12 mouse cellular contexts compared by ENCODE assay signal in the genomic region with DNA sequence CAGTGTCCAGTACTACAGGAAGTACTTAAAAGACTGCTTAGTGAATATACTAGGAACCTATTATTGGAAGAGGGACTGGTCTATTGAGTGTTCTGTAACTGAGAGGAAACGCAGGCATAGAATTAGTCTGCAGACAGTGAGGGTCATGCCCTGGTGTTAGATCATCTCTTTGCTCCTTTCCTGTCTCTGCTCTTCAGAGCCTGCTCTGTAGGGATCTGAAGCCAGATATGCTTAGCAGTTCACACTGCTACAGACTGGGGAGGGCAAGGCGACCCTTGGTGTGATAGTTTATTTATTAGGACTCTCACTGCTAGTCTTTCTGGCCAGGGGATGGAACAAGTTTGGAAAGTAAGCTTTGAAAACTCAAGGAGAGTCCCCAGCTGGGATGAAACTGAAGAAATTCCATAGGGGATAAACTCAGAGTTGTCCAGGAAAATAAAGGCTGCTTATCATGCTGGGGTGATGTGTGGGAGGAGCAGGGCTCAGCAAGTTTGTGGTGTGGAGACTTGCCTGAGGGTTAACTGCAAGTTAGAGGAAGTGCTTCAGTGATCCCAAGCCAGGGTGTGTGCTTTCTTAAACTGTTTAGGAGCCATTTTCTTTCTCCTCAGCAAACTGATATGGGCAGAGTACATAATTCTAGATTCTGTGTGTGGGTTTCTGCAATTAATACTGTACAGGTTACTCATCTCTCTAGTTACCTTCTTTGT. TPM values are rescaled to one million over a fixed set of nuclear protein-coding genes. Genes with fewer than 3 reads are reported as not detected.
A peak's percentile ranks its signal among the peaks of the same experiment; 100 is the strongest.
DNase-seq lines count a peak whose midpoint lies in the region; ATAC-seq and TF ChIP-seq lines count a peak whose summit lies in the region.
"Had no signal": no experiment of that assay in that cellular context is flagged by ENCODE, and none has a peak within 500 bp of the region (broad histone marks: within the 10 kb centered on the region; RNA-seq: fewer than 3 reads in every experiment).

No protein-coding gene starts in this region.

- H3K4me2 ChIP-seq in intestine, embryonic 15.5 days (replicated peaks), result no peak overlapping the region
- no peak overlapping the region for H3K4me2 ChIP-seq in intestine, postnatal 0 days (replicated peaks; ENCODE audit: low read depth)
- no peak overlapping the region for H3K4me2 ChIP-seq in lung, postnatal 0 days (replicated peaks; ENCODE audit: low read depth, low read length)
- no peak overlapping the region for H3K4me2 ChIP-seq in stomach, embryonic 16.5 days (ENCODE audit: low read depth, low read length)
- H3K4me2 ChIP-seq: hindbrain, embryonic 15.5 days had no signal

- WGBS in intestine, embryonic 15.5 days, result 38% methylated on average over 2 of the region's 2 CpGs
- WGBS in intestine, postnatal 0 days, result 53% methylated on average over 2 of the region's 2 CpGs
- WGBS in lung, postnatal 0 days, result 39% methylated on average over 2 of the region's 2 CpGs
- WGBS in stomach, embryonic 16.5 days, result 38% methylated on average over 2 of the region's 2 CpGs

- no peaks in the 10 kb centered on the region for H3K27me3 ChIP-seq in intestine, embryonic 15.5 days (replicated peaks)
- H3K27me3 ChIP-seq in intestine, postnatal 0 days (replicated peaks; ENCODE audit: control insufficient read depth, insufficient read depth, low read length), result no peaks in the 10 kb centered on the region
- no peaks in the 10 kb centered on the region for H3K27me3 ChIP-seq in lung, postnatal 0 days (replicated peaks; ENCODE audit: insufficient read depth, low read length)
- no peaks in the 10 kb centered on the region for H3K27me3 ChIP-seq in stomach, embryonic 16.5 days (ENCODE audit: control insufficient read depth, insufficient read depth, low read length)
- H3K27me3 ChIP-seq: hindbrain, embryonic 15.5 days had no signal

- peak; percentile 31 for DNase-seq in lung, postnatal 0 days (ENCODE audit: low spot score)
- DNase-seq in lung, postnatal 36 days, result no peak
- peak; percentile 12 for DNase-seq in ZHBTc4 (ENCODE audit: low read depth, low spot score)
- no peak for DNase-seq in embryo, embryonic 11 days
- DNase-seq: adrenal gland, postnatal 14 days; cerebellum, adult 9-10 months; right cerebral cortex, postnatal 4 days had no signal

- H3K27ac ChIP-seq in intestine, embryonic 15.5 days, result no peak overlapping the region
- no peak overlapping the region for H3K27ac ChIP-seq in intestine, postnatal 0 days (ENCODE audit: low read depth, low read length)
- no peak overlapping the region for H3K27ac ChIP-seq in lung, postnatal 0 days (ENCODE audit: low read length)
- 0 out of 2 replicates have a peak overlapping the region, but pooled peaks have one; percentile 13 for H3K27ac ChIP-seq in stomach, embryonic 16.5 days (ENCODE audit: low read length)
- H3K27ac ChIP-seq: hindbrain, embryonic 15.5 days; liver, embryonic 14.5 days had no signal

- no peaks in the 10 kb centered on the region for H3K4me1 ChIP-seq in intestine, embryonic 15.5 days (replicated peaks)
- H3K4me1 ChIP-seq in intestine, postnatal 0 days (replicated peaks; ENCODE audit: control insufficient read depth, insufficient read depth, low read length), result no peaks in the 10 kb centered on the region
- H3K4me1 ChIP-seq in lung, postnatal 0 days (ENCODE audit: insufficient read depth, low read depth, low read length), result no peaks in the 10 kb centered on the region
- H3K4me1 ChIP-seq in stomach, embryonic 16.5 days (ENCODE audit: control insufficient read depth, insufficient read depth, low read length), result peaks cover 8% of the 10 kb centered on the region; the same call in 1 of the 2 replicates
- H3K4me1 ChIP-seq: hindbrain, embryonic 15.5 days had no signal

- no peak for TF ChIP-seq EP300 in lung, postnatal 0 days (IDR thresholded peaks at IDR 0.05)

- ATAC-seq in intestine, embryonic 15.5 days, result peak; percentile 36; the same call in 1 of the 2 replicates
- ATAC-seq in intestine, postnatal 0 days, result no peak
- peak; percentile 43; the same call in 1 of the 2 replicates for ATAC-seq in lung, postnatal 0 days
- ATAC-seq in stomach, embryonic 16.5 days (ENCODE audit: insufficient read depth, low FRiP score), result peak; percentile 60; the same call in 1 of the 2 replicates

- H3K4me3 ChIP-seq in intestine, embryonic 15.5 days (replicated peaks), result no peak overlapping the region
- H3K4me3 ChIP-seq in intestine, postnatal 0 days (ENCODE audit: low read depth, low read length), result no peak overlapping the region
- H3K4me3 ChIP-seq in lung, postnatal 0 days (ENCODE audit: low read depth, low read length), result no peak overlapping the region
- no peak overlapping the region for H3K4me3 ChIP-seq in stomach, embryonic 16.5 days (replicated peaks; ENCODE audit: low read length)
- H3K4me3 ChIP-seq: hindbrain, embryonic 15.5 days had no signal

- no peaks in the 10 kb centered on the region for H3K36me3 ChIP-seq in intestine, embryonic 15.5 days
- no peaks in the 10 kb centered on the region for H3K36me3 ChIP-seq in intestine, postnatal 0 days (ENCODE audit: control insufficient read depth, insufficient read depth)
- H3K36me3 ChIP-seq in lung, postnatal 0 days (ENCODE audit: insufficient read depth, low read length), result no peaks in the 10 kb centered on the region
- H3K36me3 ChIP-seq in stomach, embryonic 16.5 days (ENCODE audit: control insufficient read depth, insufficient read depth, low read length), result no peaks in the 10 kb centered on the region
- H3K36me3 ChIP-seq: hindbrain, embryonic 15.5 days had no signal

- no peak for TF ChIP-seq CTCF in intestine, postnatal 0 days (IDR thresholded peaks at IDR 0.05; ENCODE audit: low read depth)
- TF ChIP-seq CTCF in lung, postnatal 0 days (IDR thresholded peaks at IDR 0.05), result no peak

- no peaks in the 10 kb centered on the region for H3K9me3 ChIP-seq in intestine, embryonic 15.5 days
- H3K9me3 ChIP-seq in intestine, postnatal 0 days (ENCODE audit: control insufficient read depth), result no peaks in the 10 kb centered on the region
- no peaks in the 10 kb centered on the region for H3K9me3 ChIP-seq in lung, postnatal 0 days (ENCODE audit: low read length)
- no peaks in the 10 kb centered on the region for H3K9me3 ChIP-seq in stomach, embryonic 16.5 days (replicated peaks; ENCODE audit: control insufficient read depth, low read length)
- H3K9me3 ChIP-seq: hindbrain, embryonic 15.5 days had no signal

- H3K9ac ChIP-seq in intestine, embryonic 15.5 days, result no peak overlapping the region
- H3K9ac ChIP-seq in intestine, postnatal 0 days (ENCODE audit: low read depth, low read length), result no peak overlapping the region
- no peak overlapping the region for H3K9ac ChIP-seq in lung, postnatal 0 days (replicated peaks; ENCODE audit: low read depth)
- no peak overlapping the region for H3K9ac ChIP-seq in stomach, embryonic 16.5 days (ENCODE audit: low read length)
- H3K9ac ChIP-seq: hindbrain, embryonic 15.5 days; liver, embryonic 14.5 days had no signal

RNA-seq across cellular contexts. Expression of a gene that starts 16.7 kb away (rescaled TPM):
- polyA plus RNA-seq in intestine, embryonic 15.5 days (2015; fragmentation: Nextera tagmentation; extraction: Ambion mirVana), result 8.6 and 10.3 TPM in 2 replicates
- 20.3 and 21.5 TPM in 2 replicates for polyA plus RNA-seq in intestine, postnatal 0 days (2015; fragmentation: Nextera tagmentation; extraction: Ambion mirVana)
- 65.2 and 68.4 TPM in 2 replicates for polyA plus RNA-seq in lung, postnatal 0 days (2015; fragmentation: Nextera tagmentation; extraction: Ambion mirVana)
- 6.3 and 6.8 TPM in 2 replicates for polyA plus RNA-seq in stomach, embryonic 16.5 days (2015; fragmentation: Nextera tagmentation; extraction: Ambion mirVana)

RNA-seq across cellular contexts. Expression of a gene that starts 24.8 kb away (rescaled TPM):
- not detected in 2 replicates for polyA plus RNA-seq in intestine, embryonic 15.5 days (2015; fragmentation: Nextera tagmentation; extraction: Ambion mirVana)
- polyA plus RNA-seq in intestine, postnatal 0 days (2015; fragmentation: Nextera tagmentation; extraction: Ambion mirVana), result not detected in 2 replicates
- polyA plus RNA-seq in lung, postnatal 0 days (2015; fragmentation: Nextera tagmentation; extraction: Ambion mirVana), result not detected in 2 replicates
- polyA plus RNA-seq in stomach, embryonic 16.5 days (2015; fragmentation: Nextera tagmentation; extraction: Ambion mirVana), result 18.6 and 33.6 TPM in 2 replicates
- polyA plus RNA-seq: liver, embryonic 14.5 days had no signal

RNA-seq across cellular contexts. Expression of a gene that starts 40.6 kb away (rescaled TPM):
- polyA plus RNA-seq in intestine, embryonic 15.5 days (2015; fragmentation: Nextera tagmentation; extraction: Ambion mirVana), result 1.2 and 1.6 TPM in 2 replicates
- polyA plus RNA-seq in intestine, postnatal 0 days (2015; fragmentation: Nextera tagmentation; extraction: Ambion mirVana), result 0.94 and 1.2 TPM in 2 replicates
- 2.6 and 2.7 TPM in 2 replicates for polyA plus RNA-seq in lung, postnatal 0 days (2015; fragmentation: Nextera tagmentation; extraction: Ambion mirVana)
- 1.9 and 2.4 TPM in 2 replicates for polyA plus RNA-seq in stomach, embryonic 16.5 days (2015; fragmentation: Nextera tagmentation; extraction: Ambion mirVana)

Comparison
In these comparisons a context has a peak if more than half of its experiments do, and no peak if none do; other contexts are left out.
1. DNase-seq: peak in lung, postnatal 0 days (single experiment) and ZHBTc4 (single experiment); none in lung, postnatal 36 days (single experiment) and embryo, embryonic 11 days (single experiment).
2. RNA of a gene that starts 24.8 kb away (polyA plus RNA-seq): 18.6 to 33.6 TPM in stomach, embryonic 16.5 days; not detected in lung, postnatal 0 days, not detected in intestine, embryonic 15.5 days and not detected in intestine, postnatal 0 days; every median in the first group is over 10 times any median in the second.